Mouse (Mus musculus) limb, embryonic 11.5 days (tissue): ENCODE measurements at regions not wholly inside any gene's neighbourhood (a gene's known extent, or its start where the extent isn't known, plus 50 kb on each side); places are given as distances from the start of the nearest gene placed in this dataset.

Experiments
- ATAC-seq: fragments of 200-750 bp; cut with Nextera tagmentation; 2 replicates; pipeline ENCODE4 v1.8.0; 2017; ENCODE audit warnings: low read depth; ENCODE audit not compliant: insufficient number of reproducible peaks, low FRiP score, low TSS enrichment
- DNase-seq: peaks from one replicate; pipeline ENCODE4 v3.0.0-alpha.2; 2015; ENCODE audit warnings: low spot score
- H3K27ac ChIP-seq: fragments of 300-500 bp; sonication (generic); replicated peaks from 2 replicates; pipeline ENCODE4 v1.5.1; 2014; ENCODE audit warnings: low read depth, mild to moderate bottlenecking, low read length
- H3K27me3 ChIP-seq: fragments of 300-500 bp; sonication (generic); 2 replicates; pipeline ENCODE4 v1.6.1; 2014; ENCODE audit warnings: mild to moderate bottlenecking, low read length, mixed read lengths; ENCODE audit not compliant: control insufficient read depth, insufficient read depth
- H3K36me3 ChIP-seq: fragments of 300-500 bp; sonication (generic); 2 replicates; pipeline ENCODE4 v1.6.1; 2014; ENCODE audit warnings: mild to moderate bottlenecking, low read length, moderate library complexity, mixed read lengths; ENCODE audit not compliant: control insufficient read depth, insufficient read depth
- H3K4me1 ChIP-seq: fragments of 300-500 bp; sonication (generic); 2 replicates; pipeline ENCODE4 v1.6.1; 2014; ENCODE audit warnings: low read length, mixed read lengths; ENCODE audit not compliant: control insufficient read depth, insufficient read depth
- H3K4me2 ChIP-seq: fragments of 300-500 bp; sonication (generic); 2 replicates; pipeline ENCODE4 v1.6.1; 2014; ENCODE audit warnings: low read depth, mild to moderate bottlenecking, moderate library complexity; ENCODE audit not compliant: severe bottlenecking
- H3K4me3 ChIP-seq: fragments of 300-500 bp; sonication (generic); 2 replicates; pipeline ENCODE4 v1.5.1; 2014; ENCODE audit warnings: low read depth, low read length
- H3K9ac ChIP-seq: fragments of 300-500 bp; sonication (generic); 2 replicates; pipeline ENCODE4 v1.6.1; 2014; ENCODE audit warnings: mild to moderate bottlenecking, low read length
- H3K9me3 ChIP-seq: fragments of 300-500 bp; sonication (generic); 2 replicates; pipeline ENCODE4 v1.6.1; 2016; ENCODE audit warnings: low read length; ENCODE audit not compliant: control insufficient read depth
- WGBS: fragments of 180-500 bp; shearing (Covaris S2); extraction: QIAGEN DNeasy Blood & Tissue Kit; methylation state at CpG from one replicate; pipeline ENCODE4 v1.1.7; 2014; 5-methylcytosine and 5-hydroxymethylcytosine counted together

DNA sequence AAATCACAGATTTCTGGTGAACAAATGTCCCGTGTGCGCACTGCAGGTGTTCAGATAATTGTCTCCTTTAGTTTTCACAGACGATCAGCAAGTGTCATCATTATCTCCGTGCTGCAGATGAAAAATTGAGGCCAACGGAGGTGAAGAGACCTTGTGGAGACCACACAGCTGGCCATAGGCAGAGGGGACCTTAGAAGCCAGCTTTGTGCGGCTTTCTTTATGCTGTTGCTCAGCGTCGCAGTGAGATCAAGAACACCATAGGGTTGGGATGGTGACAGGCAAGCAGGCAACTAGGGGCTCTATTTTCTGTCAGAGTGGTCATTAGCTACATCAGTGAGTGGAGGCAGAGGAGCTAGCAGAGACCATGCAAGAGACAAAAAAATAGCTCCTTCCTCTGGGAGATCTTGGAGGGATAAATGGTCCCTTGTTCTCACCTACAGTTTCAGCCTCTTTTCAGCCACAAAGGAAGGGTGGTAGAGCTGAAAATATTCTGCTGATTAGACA is 324.4 kb downstream of the Chl1 start:
- Histone ChIP-seq H3K9me3 (no peaks in the 10 kb centered on the region), H3K4me2 (no peak overlapping the region), H3K9ac (no peak overlapping the region), H3K4me3 (no peak overlapping the region), H3K27me3 (no peaks in the 10 kb centered on the region), H3K36me3 (no peaks in the 10 kb centered on the region), H3K4me1 (no peaks in the 10 kb centered on the region), H3K27ac (no peak overlapping the region)
- ATAC-seq (no peak), DNase-seq (no peak)
- WGBS = 80% methylated on average over 8 of the region's 8 CpGs

DNA sequence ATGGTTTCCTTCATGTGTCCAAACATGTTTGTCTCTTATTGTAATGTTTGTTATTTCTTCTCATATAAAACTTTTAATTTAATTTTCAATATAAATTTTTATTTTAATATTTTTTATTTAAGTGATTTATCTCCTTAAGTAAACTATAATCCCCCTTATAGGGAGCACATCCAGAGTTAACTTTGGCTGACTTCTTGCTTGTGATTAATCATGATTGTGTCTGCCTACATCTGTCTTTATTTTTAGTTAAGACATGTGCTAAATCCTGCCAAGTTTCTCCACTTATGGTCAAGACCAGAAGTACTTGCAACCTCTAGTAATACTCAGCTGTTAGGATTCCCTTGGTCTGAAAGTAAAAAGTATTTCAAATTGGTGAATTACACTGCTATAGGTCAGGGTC is 349.4 kb downstream of the Chl1 start:
- Histone ChIP-seq H3K36me3 (no peaks in the 10 kb centered on the region), H3K4me2 (no peak overlapping the region), H3K27me3 (no peaks in the 10 kb centered on the region), H3K9me3 (no peaks in the 10 kb centered on the region), H3K27ac (no peak overlapping the region), H3K9ac (no peak overlapping the region), H3K4me3 (no peak overlapping the region), H3K4me1 (no peaks in the 10 kb centered on the region)
- no peak for ATAC-seq
- DNase-seq = no peak

DNA sequence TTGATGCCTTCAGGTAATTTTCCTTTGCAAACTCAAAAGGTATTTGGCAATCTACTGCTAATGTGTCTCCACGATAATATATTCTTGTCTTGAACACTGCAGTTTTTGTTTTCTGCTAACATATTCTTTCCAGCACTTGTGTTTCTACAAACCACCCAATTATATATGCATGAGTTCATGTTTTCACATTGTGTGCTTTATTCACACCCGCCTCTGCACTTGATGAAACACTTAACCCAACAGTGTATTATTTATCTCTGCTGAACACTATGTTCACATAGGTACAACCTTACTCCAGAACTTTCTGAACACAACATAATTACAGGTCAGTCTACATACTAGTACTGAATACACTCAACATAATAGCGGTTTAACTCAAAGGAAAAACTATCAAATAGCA is 383.1 kb downstream of the Chl1 start:
- Histone ChIP-seq H3K4me1 (no peaks in the 10 kb centered on the region), H3K9me3 (no peaks in the 10 kb centered on the region), H3K4me3 (no peak overlapping the region), H3K27ac (no peak overlapping the region), H3K27me3 (no peaks in the 10 kb centered on the region), H3K4me2 (no peak overlapping the region), H3K36me3 (no peaks in the 10 kb centered on the region), H3K9ac (no peak overlapping the region)
- WGBS = 85% methylated on average over 3 of the region's 3 CpGs
- DNase-seq (no peak), ATAC-seq (no peak)

- WGBS = 73% methylated on average over 1 of the region's 1 CpGs
Observed at GRCm38 (mm10) chr6:103924504-103924903, 414.1 kb downstream of the Chl1 start.

DNA sequence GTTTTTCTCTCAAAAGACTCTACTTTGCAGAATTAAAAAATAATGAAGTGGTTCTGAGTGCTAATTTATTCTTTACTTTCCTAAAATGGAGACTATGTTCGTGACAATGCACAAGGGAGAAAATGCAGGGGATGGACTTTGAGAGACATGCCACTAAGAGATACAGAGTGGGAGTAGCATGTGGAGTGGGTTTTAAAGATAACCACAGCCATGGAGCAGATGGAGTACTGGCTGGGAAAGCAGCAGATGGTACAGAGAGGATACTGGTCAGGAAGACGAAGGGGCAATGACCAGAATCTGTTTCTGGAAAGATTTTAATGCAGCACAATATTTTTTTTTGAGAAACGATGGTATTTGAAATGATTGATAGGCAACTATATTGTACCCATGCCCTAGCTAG is 416.7 kb downstream of the Chl1 start:
- H3K27ac ChIP-seq = no peak overlapping the region
- no peaks in the 10 kb centered on the region for H3K9me3 ChIP-seq
- no peaks in the 10 kb centered on the region for H3K36me3 ChIP-seq
- ATAC-seq (no peak), DNase-seq (no peak)
- H3K4me3 ChIP-seq = no peak overlapping the region
- 84% methylated on average over 3 of the region's 3 CpGs for WGBS
- no peak overlapping the region for H3K9ac ChIP-seq
- H3K4me1 ChIP-seq = no peaks in the 10 kb centered on the region
- H3K27me3 ChIP-seq = no peaks in the 10 kb centered on the region
- no peak overlapping the region for H3K4me2 ChIP-seq

More at GRCm38 (mm10) chr6:103924504-103924903, 414.1 kb downstream of the Chl1 start:
- Histone ChIP-seq H3K9me3 (no peaks in the 10 kb centered on the region), H3K36me3 (no peaks in the 10 kb centered on the region), H3K27me3 (no peaks in the 10 kb centered on the region), H3K4me2 (no peak overlapping the region), H3K4me3 (no peak overlapping the region), H3K9ac (no peak overlapping the region), H3K4me1 (no peaks in the 10 kb centered on the region), H3K27ac (no peak overlapping the region)
- ATAC-seq = no peak
- no peak for DNase-seq

DNA sequence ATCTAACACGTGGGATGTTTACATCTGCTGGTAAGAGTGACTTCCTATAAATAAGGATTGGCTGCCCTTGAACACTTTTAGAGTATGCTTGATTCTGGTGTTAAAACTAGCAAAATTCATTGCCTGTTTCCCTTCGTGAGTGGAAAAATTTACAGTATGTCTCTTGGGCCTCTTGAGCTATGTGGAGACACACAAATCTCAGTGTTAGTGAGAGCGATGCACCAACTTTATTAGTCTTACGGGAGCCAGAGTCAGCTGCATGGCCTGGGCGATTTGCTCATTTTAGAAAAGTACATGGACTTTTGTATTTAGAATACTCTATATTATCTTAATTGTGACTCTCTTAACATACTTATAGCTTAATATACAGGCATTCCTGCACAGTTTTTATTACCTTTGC is 430.0 kb downstream of the Chl1 start:
- DNase-seq (no peak), ATAC-seq (0 out of 2 replicates have a peak, but pooled peaks have one; percentile 9)
- no peak overlapping the region for H3K27ac ChIP-seq
- no peaks in the 10 kb centered on the region for H3K9me3 ChIP-seq
- WGBS = 86% methylated on average over 5 of the region's 5 CpGs
- no peaks in the 10 kb centered on the region for H3K36me3 ChIP-seq
- no peak overlapping the region for H3K4me3 ChIP-seq
- H3K4me1 ChIP-seq = no peaks in the 10 kb centered on the region
- no peaks in the 10 kb centered on the region for H3K27me3 ChIP-seq
- no peak overlapping the region for H3K9ac ChIP-seq
- no peak overlapping the region for H3K4me2 ChIP-seq

- ATAC-seq = no peak
- 69% methylated on average over 2 of the region's 2 CpGs for WGBS
- DNase-seq = no peak
Observed at GRCm38 (mm10) chr6:103944361-103944760, 434.0 kb downstream of the Chl1 start.

DNA sequence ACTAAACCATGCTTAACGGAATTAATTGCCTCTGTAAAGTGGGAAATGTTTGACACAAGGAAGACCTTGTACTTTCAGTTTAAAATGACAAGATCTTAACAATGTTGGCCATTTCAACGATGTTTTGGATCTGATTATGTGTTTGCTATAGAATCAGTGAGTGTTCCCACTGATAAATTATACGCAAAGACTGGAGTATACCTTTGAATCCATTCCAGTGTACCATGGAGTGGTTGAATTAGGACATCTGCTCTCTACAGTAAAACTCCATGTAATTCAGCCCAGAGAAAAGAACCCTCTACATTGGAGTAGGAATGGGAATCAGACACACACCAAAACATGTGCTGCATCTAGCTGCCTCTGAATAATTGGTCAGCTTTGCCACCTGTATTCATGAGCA is 437.1 kb downstream of the Chl1 start:
- ATAC-seq (no peak), DNase-seq (no peak)
- 87% methylated on average over 3 of the region's 3 CpGs for WGBS

More at GRCm38 (mm10) chr6:103944361-103944760, 434.0 kb downstream of the Chl1 start:
- no peak overlapping the region for H3K27ac ChIP-seq
- H3K4me1 ChIP-seq = no peaks in the 10 kb centered on the region
- H3K36me3 ChIP-seq = no peaks in the 10 kb centered on the region
- H3K9ac ChIP-seq = no peak overlapping the region
- H3K9me3 ChIP-seq = no peaks in the 10 kb centered on the region
- H3K4me3 ChIP-seq = no peak overlapping the region
- no peaks in the 10 kb centered on the region for H3K27me3 ChIP-seq
- H3K4me2 ChIP-seq = no peak overlapping the region

GRCm38 (mm10) chr6:103953134-103953771 is 442.9 kb downstream of the Chl1 start:
- Histone ChIP-seq H3K4me2 (no peak overlapping the region), H3K4me3 (no peak overlapping the region), H3K9ac (no peak overlapping the region), H3K9me3 (no peaks in the 10 kb centered on the region), H3K27me3 (no peaks in the 10 kb centered on the region), H3K4me1 (no peaks in the 10 kb centered on the region), H3K27ac (no peak overlapping the region), H3K36me3 (no peaks in the 10 kb centered on the region)
- no peak for DNase-seq
- ATAC-seq = no peak
- WGBS = 85% methylated on average over 1 of the region's 1 CpGs

More for the DNA sequence above, 437.1 kb downstream of the Chl1 start:
- H3K27me3 ChIP-seq = no peaks in the 10 kb centered on the region
- no peaks in the 10 kb centered on the region for H3K9me3 ChIP-seq
- H3K36me3 ChIP-seq = no peaks in the 10 kb centered on the region
- H3K27ac ChIP-seq = no peak overlapping the region
- H3K9ac ChIP-seq = no peak overlapping the region
- no peak overlapping the region for H3K4me3 ChIP-seq
- H3K4me2 ChIP-seq = no peak overlapping the region
- H3K4me1 ChIP-seq = no peaks in the 10 kb centered on the region
